8 mouse cellular contexts compared by ENCODE assay signal in genomic region chrX:56609285-56609622, GRCm38 (mm10). TPM values are rescaled to one million over a fixed set of nuclear protein-coding genes. Genes with fewer than 3 reads are reported as not detected.
A peak's percentile ranks its signal among the peaks of the same experiment; 100 is the strongest.
DNase-seq lines count a peak whose midpoint lies in the region; ATAC-seq and TF ChIP-seq lines count a peak whose summit lies in the region.

No protein-coding gene starts in this region.

- H3K79me3 ChIP-seq in C2C12 (ENCODE audit: low read depth), result no peaks in the 10 kb centered on the region

- peak overlapping the region; percentile 92 for H3K4me3 ChIP-seq in cerebellum, adult 2 months (replicated peaks; ENCODE audit: insufficient read depth, low read depth, low read length)
- H3K4me3 ChIP-seq in C2C12 (ENCODE audit: insufficient read depth, poor library complexity, severe bottlenecking), result no peak overlapping the region
- peak overlapping the region; percentile 59 for H3K4me3 ChIP-seq in forebrain, embryonic 13.5 days
- H3K4me3 ChIP-seq in liver, embryonic 15.5 days (replicated peaks), result peak overlapping the region; percentile 72

- peak overlapping the region; percentile 61 for H3K4me2 ChIP-seq in forebrain, embryonic 13.5 days
- peak overlapping the region; percentile 77 for H3K4me2 ChIP-seq in liver, embryonic 15.5 days

- 11% methylated on average over 7 of the region's 7 CpGs for WGBS in cerebellum, adult 2 months
- 22% methylated on average over 7 of the region's 7 CpGs for WGBS in forebrain, embryonic 13.5 days
- 18% methylated on average over 7 of the region's 7 CpGs for WGBS in liver, embryonic 15.5 days (ENCODE audit: insufficient replicate concordance)

- H3K27ac ChIP-seq in cerebellum, adult 2 months (ENCODE audit: insufficient read depth, low read length), result peak overlapping the region; percentile 63; the same call in 1 of the 2 replicates
- H3K27ac ChIP-seq in forebrain, embryonic 13.5 days, result no peak overlapping the region
- H3K27ac ChIP-seq in liver, embryonic 15.5 days (replicated peaks), result peak overlapping the region; percentile 14

- no peak for TF ChIP-seq CTCF in cerebellum, adult 2 months (IDR thresholded peaks at IDR 0.05; ENCODE audit: borderline replicate concordance, insufficient read depth, low read depth, low read length)
- no peak for TF ChIP-seq CTCF in C2C12 (IDR thresholded peaks at IDR 0.05; ENCODE audit: control insufficient read depth, insufficient read depth, insufficient read length)

- peak overlapping the region; percentile 52; the same call in 1 of the 2 replicates for H3K9ac ChIP-seq in forebrain, embryonic 13.5 days
- H3K9ac ChIP-seq in liver, embryonic 15.5 days, result peak overlapping the region; percentile 53

- H3ac ChIP-seq in C2C12 (ENCODE audit: control insufficient read depth, insufficient read length, low read depth), result peak overlapping the region; percentile 50

- ATAC-seq in forebrain, embryonic 13.5 days, result no peak
- ATAC-seq in liver, embryonic 15.5 days (ENCODE audit: insufficient read depth), result no peak; the same call in 1 of the 2 replicates

- no peak for DNase-seq in cerebellum, adult 2 months
- DNase-seq in cerebellum, postnatal 4 days (ENCODE audit: low spot score in 2 of 2), result no peak
- DNase-seq in cerebellum, postnatal 36 days, result no peak
- no peak for DNase-seq in cerebellum, postnatal 14 days
- no peak for DNase-seq in gastrocnemius, adult 18-20 months (ENCODE audit: low spot score)

- H3K4me1 ChIP-seq in cerebellum, adult 2 months (ENCODE audit: control insufficient read depth, insufficient read depth, low read length), result no peaks in the 10 kb centered on the region
- peaks cover 6% of the 10 kb centered on the region for H3K4me1 ChIP-seq in forebrain, embryonic 13.5 days
- peaks cover 33% of the 10 kb centered on the region for H3K4me1 ChIP-seq in liver, embryonic 15.5 days (replicated peaks)

- no peaks in the 10 kb centered on the region for H3K27me3 ChIP-seq in cerebellum, adult 2 months (ENCODE audit: control insufficient read depth, insufficient read depth, low read length)
- H3K27me3 ChIP-seq in C2C12 (ENCODE audit: control insufficient read depth, insufficient read depth, insufficient read length), result no peaks in the 10 kb centered on the region
- H3K27me3 ChIP-seq in forebrain, embryonic 13.5 days, result no peaks in the 10 kb centered on the region
- H3K27me3 ChIP-seq in liver, embryonic 15.5 days, result no peaks in the 10 kb centered on the region

- no peak for TF ChIP-seq POLR2A in cerebellum, adult 2 months (IDR thresholded peaks at IDR 0.05; ENCODE audit: borderline replicate concordance, insufficient read depth, low read length)

- H3K79me2 ChIP-seq in C2C12 (ENCODE audit: control insufficient read depth, insufficient read depth), result no peaks in the 10 kb centered on the region

- H3K36me3 ChIP-seq in C2C12 (ENCODE audit: control insufficient read depth, insufficient read depth), result no peaks in the 10 kb centered on the region
- no peaks in the 10 kb centered on the region for H3K36me3 ChIP-seq in forebrain, embryonic 13.5 days (ENCODE audit: poor library complexity, severe bottlenecking)
- no peaks in the 10 kb centered on the region for H3K36me3 ChIP-seq in liver, embryonic 15.5 days (replicated peaks)

- H3K9me3 ChIP-seq in forebrain, embryonic 13.5 days (replicated peaks), result no peaks in the 10 kb centered on the region
- H3K9me3 ChIP-seq in liver, embryonic 15.5 days (replicated peaks), result no peaks in the 10 kb centered on the region

TF ChIP-seq in C2C12, 6 proteins besides CTCF, POLR2A, EP300 and RAD21:
- TF ChIP-seq MYOD1 (IDR thresholded peaks at IDR 0.05; ENCODE audit: control insufficient read depth, insufficient read length, low read depth) (no peak), FOSL1 (IDR thresholded peaks at IDR 0.05; ENCODE audit: insufficient read depth, low read length, poor library complexity, severe bottlenecking) (no peak), USF1 (IDR thresholded peaks at IDR 0.05; ENCODE audit: low read depth) (no peak), CEBPB (IDR thresholded peaks at IDR 0.05; ENCODE audit: low read depth) (no peak), MYOG (IDR thresholded peaks at IDR 0.05; ENCODE audit: control insufficient read depth, extremely low read depth, insufficient read length) (no peak), MAX (IDR thresholded peaks at IDR 0.05) (no peak)

RNA-seq across cellular contexts. Expression of gene Slc9a6, which starts 0.3 kb away (rescaled TPM):
- polyA plus RNA-seq in cerebellum, adult 2 months (2012; rRNA removed), result 97.5 and 97.8 TPM in 2 replicates
- 7.2 TPM for polyA plus RNA-seq in C2C12 (2012; fragmentation: generic; extraction: Trizol)
- polyA plus RNA-seq in forebrain, embryonic 13.5 days (2015; fragmentation: Nextera tagmentation; extraction: Ambion mirVana), result 25.0 and 32.5 TPM in 2 replicates
- polyA plus RNA-seq in liver, embryonic 15.5 days (2015; fragmentation: Nextera tagmentation; extraction: Ambion mirVana), result 2.7 and 3.6 TPM in 2 replicates
- total RNA-seq in gastrocnemius, adult 18-20 months (2021), result 10 to 100 TPM; 25.1 to 26.3 TPM

RNA-seq across cellular contexts. Expression of gene Mmgt1, which starts 11.4 kb away (rescaled TPM):
- polyA plus RNA-seq in cerebellum, adult 2 months (2012; rRNA removed), result 27.3 and 27.4 TPM in 2 replicates
- polyA plus RNA-seq in C2C12 (2012; fragmentation: generic; extraction: Trizol), result 11.7 TPM
- polyA plus RNA-seq in forebrain, embryonic 13.5 days (2015; fragmentation: Nextera tagmentation; extraction: Ambion mirVana), result 48.7 and 53.1 TPM in 2 replicates
- 7.9 and 8.1 TPM in 2 replicates for polyA plus RNA-seq in liver, embryonic 15.5 days (2015; fragmentation: Nextera tagmentation; extraction: Ambion mirVana)
- total RNA-seq in gastrocnemius, adult 18-20 months (2021), result 10 to 100 TPM; 24.2 to 25.8 TPM

RNA-seq across cellular contexts. Expression of gene Gm648, which starts 59.8 kb away (rescaled TPM):
- polyA plus RNA-seq in cerebellum, adult 2 months (2012; rRNA removed), result not detected in 2 replicates
- polyA plus RNA-seq in C2C12 (2012; fragmentation: generic; extraction: Trizol), result 0.07 TPM
- not detected in 2 replicates for polyA plus RNA-seq in forebrain, embryonic 13.5 days (2015; fragmentation: Nextera tagmentation; extraction: Ambion mirVana)
- polyA plus RNA-seq in liver, embryonic 15.5 days (2015; fragmentation: Nextera tagmentation; extraction: Ambion mirVana), result not detected in 2 replicates
- not detected for total RNA-seq in gastrocnemius, adult 18-20 months (2021)
